Mouse (Mus musculus): ENCODE measurements at regions not wholly inside any gene's neighbourhood (a gene's known extent, or its start where the extent isn't known, plus 50 kb on each side); places are given as distances from the start of the nearest gene placed in this dataset.
A peak's percentile ranks its signal among the peaks of the same experiment; 100 is the strongest.

- peak; percentile 30 for DNase-seq
Measured at GRCm38 (mm10) chr16:13204948-13205470, 51.3 kb upstream of the Mrtfb start.

GRCm38 (mm10) chr16:13205855-13206254 is 50.4 kb upstream of the Mrtfb start:
- no peak for DNase-seq
